Mouse (Mus musculus): ENCODE results near the gene Ceacam16. TPM values are rescaled to one million over a fixed set of nuclear protein-coding genes. Genes with fewer than 3 reads are reported as not detected.

The Ceacam16 gene
- total and polyA plus RNA-seq, 2 experiments: 0.09 to 0.11 TPM

DNA sequence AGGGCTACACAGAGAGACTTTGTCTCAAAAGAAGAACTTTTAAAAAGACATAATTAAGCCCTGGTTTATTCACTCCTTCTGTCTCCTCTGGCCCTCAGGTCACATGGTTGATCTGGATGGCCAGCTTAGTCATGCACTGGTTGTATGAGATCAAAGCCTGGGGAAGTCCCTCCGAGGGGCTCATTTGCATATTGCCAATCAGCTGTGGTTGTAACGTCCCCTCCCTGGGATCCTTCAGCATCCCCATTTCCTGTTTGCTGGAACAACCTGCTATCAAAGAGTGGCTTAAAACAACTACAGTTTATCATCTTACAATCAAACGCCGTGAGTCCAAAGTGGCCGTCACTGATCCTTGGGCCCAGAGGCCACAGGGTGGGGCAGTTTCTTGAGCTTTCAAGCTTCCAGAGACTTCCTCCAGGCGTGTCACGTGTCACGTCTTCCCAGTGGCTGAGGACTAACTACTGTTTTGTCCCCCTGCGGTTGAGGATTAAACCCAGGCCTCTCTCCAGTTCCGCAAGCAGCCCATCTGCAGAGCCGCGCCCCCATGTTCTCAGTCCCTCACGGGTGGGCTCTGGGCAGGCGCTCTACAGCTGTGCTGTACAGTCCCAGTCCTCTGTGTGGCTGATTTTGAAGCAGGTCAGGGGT lies 15.8 kb upstream of the Ceacam16 start:
- H3K4me1 ChIP-seq (ENCODE audit: control insufficient read depth, insufficient read depth, low read length): peaks cover 4% of the 10 kb centered on the region
- no peaks in the 10 kb centered on the region for H3K36me3 ChIP-seq (ENCODE audit: control insufficient read depth, insufficient read depth, low read length)
- no peak overlapping the region for H3K9ac ChIP-seq (ENCODE audit: low read depth, low read length)
- DNase-seq (ENCODE audit: extremely low read depth, low read depth, low spot score): peak; percentile 14
- no peak for TF ChIP-seq POLR2A (IDR thresholded peaks at IDR 0.05; ENCODE audit: extremely low read depth, insufficient read depth, low read length)
- TF ChIP-seq CTCF (IDR thresholded peaks at IDR 0.05; ENCODE audit: low read depth, low read length): no peak
- no peak overlapping the region for H3K27ac ChIP-seq (replicated peaks; ENCODE audit: insufficient read depth, low read depth, low read length)
- H3K27me3 ChIP-seq (ENCODE audit: control insufficient read depth, insufficient read depth, low read length): no peaks in the 10 kb centered on the region
- no peak overlapping the region for H3K4me3 ChIP-seq (ENCODE audit: insufficient read depth, low read depth, low read length)
- no peaks in the 10 kb centered on the region for H3K79me2 ChIP-seq (ENCODE audit: control insufficient read depth, insufficient read depth, low read length)
- 66% methylated on average over 14 of the region's 14 CpGs for WGBS

DNA sequence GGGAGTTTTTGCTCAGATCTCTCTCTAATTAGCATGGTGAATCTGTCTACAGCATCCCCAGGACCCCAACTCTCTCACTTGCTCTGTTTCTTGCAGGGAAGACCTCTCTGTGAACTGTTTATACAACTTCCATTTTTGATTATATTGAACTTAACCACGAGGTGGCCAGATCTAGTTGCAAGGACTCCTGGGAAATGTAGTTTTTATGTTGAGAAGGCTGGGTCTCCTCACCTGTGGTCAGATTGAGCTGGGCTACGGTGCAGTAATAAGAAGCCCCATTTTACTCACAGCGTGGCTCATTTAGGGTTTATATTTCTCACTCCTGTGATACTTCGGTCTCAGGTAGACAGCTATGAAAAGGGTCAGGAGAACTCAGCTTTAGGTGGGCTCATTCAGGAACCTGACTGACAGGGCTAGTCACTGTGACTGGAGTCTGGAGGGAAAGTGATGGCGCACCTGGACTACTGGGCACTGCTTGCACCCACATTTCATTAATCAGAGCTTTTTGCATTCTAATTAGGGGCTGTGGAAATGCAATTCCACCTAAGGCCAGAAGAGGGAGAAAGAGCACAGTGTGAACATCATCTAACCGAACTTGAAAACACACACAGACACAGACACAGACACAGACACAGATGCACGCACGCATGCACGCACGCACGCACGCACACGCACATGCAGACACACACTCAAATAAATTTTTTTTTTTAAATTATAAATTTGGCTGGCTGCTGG lies 15.0 kb upstream of the Ceacam16 start:
- H3K27ac ChIP-seq (replicated peaks; ENCODE audit: insufficient read depth, low read depth, low read length): no peak overlapping the region
- TF ChIP-seq CTCF (IDR thresholded peaks at IDR 0.05; ENCODE audit: low read depth, low read length) (peak; percentile 50), POLR2A (IDR thresholded peaks at IDR 0.05; ENCODE audit: extremely low read depth, insufficient read depth, low read length) (no peak)
- DNase-seq (ENCODE audit: extremely low read depth, low read depth, low spot score): peak; percentile 56
- 0 out of 2 replicates have a peak overlapping the region, but pooled peaks have one; percentile 29 for H3K9ac ChIP-seq (ENCODE audit: low read depth, low read length)
- WGBS: 26% methylated on average over 13 of the region's 13 CpGs
- H3K36me3 ChIP-seq (ENCODE audit: control insufficient read depth, insufficient read depth, low read length): no peaks in the 10 kb centered on the region
- peaks cover 4% of the 10 kb centered on the region for H3K4me1 ChIP-seq (ENCODE audit: control insufficient read depth, insufficient read depth, low read length)
- no peak overlapping the region for H3K4me3 ChIP-seq (ENCODE audit: insufficient read depth, low read depth, low read length)
- H3K79me2 ChIP-seq (ENCODE audit: control insufficient read depth, insufficient read depth, low read length): no peaks in the 10 kb centered on the region
- no peaks in the 10 kb centered on the region for H3K27me3 ChIP-seq (ENCODE audit: control insufficient read depth, insufficient read depth, low read length)

DNA sequence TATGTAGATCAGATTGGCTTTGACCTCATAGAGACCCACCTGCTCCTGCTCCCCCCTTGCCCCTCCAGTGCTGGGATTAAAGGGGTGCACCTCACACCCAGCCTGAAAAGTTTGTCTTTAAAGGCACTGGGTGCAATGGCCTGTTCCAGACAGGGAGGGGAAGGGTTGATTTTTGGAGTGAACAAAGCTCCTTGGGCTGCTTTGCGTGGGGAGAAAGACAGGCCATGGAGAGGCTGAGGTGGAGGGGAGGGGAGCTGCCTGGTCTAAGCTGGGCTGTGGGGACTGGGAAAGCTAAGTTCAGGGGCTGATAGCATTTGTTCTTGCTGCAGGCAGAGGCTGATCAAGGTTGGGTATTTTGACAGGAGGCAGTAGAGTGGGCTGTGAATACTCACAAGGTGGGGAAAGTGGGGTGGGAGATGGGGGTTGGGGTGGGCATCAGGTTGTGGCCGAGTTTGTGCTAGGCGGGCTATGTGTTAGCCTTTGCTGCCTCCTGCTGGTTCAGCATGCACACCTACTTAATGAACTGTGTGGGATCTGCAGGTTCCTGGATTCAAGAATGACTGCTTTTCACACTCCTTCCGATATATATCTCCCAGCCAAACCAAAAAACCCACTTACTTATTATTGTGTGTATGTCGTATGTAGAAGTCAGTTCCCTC lies 11.0 kb upstream of the Ceacam16 start:
- H3K27ac ChIP-seq (replicated peaks; ENCODE audit: insufficient read depth, low read depth, low read length): no peak overlapping the region
- H3K27me3 ChIP-seq (ENCODE audit: control insufficient read depth, insufficient read depth, low read length): no peaks in the 10 kb centered on the region
- H3K4me1 ChIP-seq (ENCODE audit: control insufficient read depth, insufficient read depth, low read length): peaks cover 8% of the 10 kb centered on the region
- H3K4me3 ChIP-seq (ENCODE audit: insufficient read depth, low read depth, low read length): no peak overlapping the region
- H3K36me3 ChIP-seq (ENCODE audit: control insufficient read depth, insufficient read depth, low read length): no peaks in the 10 kb centered on the region
- H3K9ac ChIP-seq (ENCODE audit: low read depth, low read length): no peak overlapping the region
- 49% methylated on average over 5 of the region's 5 CpGs for WGBS
- peak; percentile 35 for DNase-seq (ENCODE audit: extremely low read depth, low read depth, low spot score)
- no peaks in the 10 kb centered on the region for H3K79me2 ChIP-seq (ENCODE audit: control insufficient read depth, insufficient read depth, low read length)
- no peak for TF ChIP-seq POLR2A (IDR thresholded peaks at IDR 0.05; ENCODE audit: extremely low read depth, insufficient read depth, low read length)
- TF ChIP-seq CTCF (IDR thresholded peaks at IDR 0.05; ENCODE audit: low read depth, low read length): peak; percentile 88

DNA sequence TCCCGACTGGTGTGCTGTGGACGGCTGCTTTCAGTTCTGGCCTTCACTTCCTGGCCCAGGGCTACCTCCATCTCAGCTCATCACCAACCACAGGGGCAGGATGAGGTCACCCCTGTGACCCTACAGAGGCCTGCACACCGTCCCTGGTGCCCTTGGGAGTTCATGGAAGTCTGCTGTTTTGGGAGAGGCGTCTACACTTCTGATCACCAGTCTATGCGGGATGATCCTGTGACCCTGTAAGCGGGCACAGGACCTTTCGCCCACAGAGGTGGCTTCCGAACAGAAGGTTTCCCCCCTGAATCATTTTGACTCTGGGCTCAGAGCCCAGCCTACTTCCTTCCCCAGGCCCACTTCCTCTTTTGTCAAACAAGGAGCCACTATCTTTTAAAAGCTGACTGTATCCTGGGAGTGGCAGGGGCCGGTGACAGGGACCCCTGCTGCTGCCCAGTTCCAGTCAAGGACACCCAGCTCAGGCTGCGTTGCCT lies 10.1 kb upstream of the Ceacam16 start:
- no peak overlapping the region for H3K4me3 ChIP-seq (ENCODE audit: insufficient read depth, low read depth, low read length)
- H3K4me1 ChIP-seq (ENCODE audit: control insufficient read depth, insufficient read depth, low read length): peaks cover 13% of the 10 kb centered on the region
- DNase-seq (ENCODE audit: extremely low read depth, low read depth, low spot score): peak; percentile 18
- no peak overlapping the region for H3K9ac ChIP-seq (ENCODE audit: low read depth, low read length)
- no peaks in the 10 kb centered on the region for H3K27me3 ChIP-seq (ENCODE audit: control insufficient read depth, insufficient read depth, low read length)
- peak overlapping the region; percentile 31; the same call in 1 of the 2 replicates for H3K27ac ChIP-seq (replicated peaks; ENCODE audit: insufficient read depth, low read depth, low read length)
- TF ChIP-seq CTCF (IDR thresholded peaks at IDR 0.05; ENCODE audit: low read depth, low read length) (no peak), POLR2A (IDR thresholded peaks at IDR 0.05; ENCODE audit: extremely low read depth, insufficient read depth, low read length) (no peak)
- no peaks in the 10 kb centered on the region for H3K79me2 ChIP-seq (ENCODE audit: control insufficient read depth, insufficient read depth, low read length)
- WGBS: 56% methylated on average over 10 of the region's 10 CpGs
- H3K36me3 ChIP-seq (ENCODE audit: control insufficient read depth, insufficient read depth, low read length): no peaks in the 10 kb centered on the region

DNA sequence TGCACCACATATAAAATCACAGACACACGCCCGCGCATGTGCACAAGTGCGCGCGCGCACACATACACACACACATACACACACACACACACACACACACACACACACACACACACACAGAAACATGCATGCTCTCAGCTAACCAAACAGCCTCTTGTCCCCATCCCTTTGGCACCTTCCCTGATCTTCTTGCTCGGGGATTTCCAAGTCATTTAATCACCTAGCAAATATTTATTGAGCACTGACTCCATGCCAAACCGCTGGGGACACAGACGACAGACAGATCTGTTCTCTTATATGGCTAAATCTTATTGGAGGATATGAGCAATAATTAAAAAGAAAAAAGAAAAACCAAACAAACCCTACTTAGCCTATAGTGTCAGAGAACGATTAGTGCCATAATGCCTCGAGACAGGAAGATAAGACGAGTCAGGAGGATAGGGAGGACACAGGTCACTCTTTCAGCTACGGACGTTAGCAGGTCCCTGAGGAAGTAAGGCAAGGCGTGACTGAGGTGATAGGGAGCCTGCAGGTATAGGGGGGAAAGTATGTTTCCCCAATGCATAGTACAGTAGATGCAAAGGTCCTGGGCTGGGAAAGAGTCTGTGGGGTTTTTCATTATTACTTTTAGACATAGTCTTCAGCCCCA lies 6.8 kb upstream of the Ceacam16 start:
- H3K27me3 ChIP-seq (ENCODE audit: control insufficient read depth, insufficient read depth, low read length): no peaks in the 10 kb centered on the region
- 14% methylated on average over 16 of the region's 16 CpGs for WGBS
- H3K27ac ChIP-seq (replicated peaks; ENCODE audit: insufficient read depth, low read depth, low read length): peak overlapping the region; percentile 42
- no peak overlapping the region for H3K4me3 ChIP-seq (ENCODE audit: insufficient read depth, low read depth, low read length)
- peaks cover 28% of the 10 kb centered on the region for H3K4me1 ChIP-seq (ENCODE audit: control insufficient read depth, insufficient read depth, low read length)
- DNase-seq (ENCODE audit: extremely low read depth, low read depth, low spot score): peak; percentile 95
- no peak overlapping the region; the same call in 1 of the 2 replicates for H3K9ac ChIP-seq (ENCODE audit: low read depth, low read length)
- no peak for TF ChIP-seq POLR2A (IDR thresholded peaks at IDR 0.05; ENCODE audit: extremely low read depth, insufficient read depth, low read length)
- no peak for TF ChIP-seq CTCF (IDR thresholded peaks at IDR 0.05; ENCODE audit: low read depth, low read length)
- no peaks in the 10 kb centered on the region for H3K36me3 ChIP-seq (ENCODE audit: control insufficient read depth, insufficient read depth, low read length)
- H3K79me2 ChIP-seq (ENCODE audit: control insufficient read depth, insufficient read depth, low read length): no peaks in the 10 kb centered on the region

Measured in liver, adult 2 months (tissue).